In the genomic region with DNA sequence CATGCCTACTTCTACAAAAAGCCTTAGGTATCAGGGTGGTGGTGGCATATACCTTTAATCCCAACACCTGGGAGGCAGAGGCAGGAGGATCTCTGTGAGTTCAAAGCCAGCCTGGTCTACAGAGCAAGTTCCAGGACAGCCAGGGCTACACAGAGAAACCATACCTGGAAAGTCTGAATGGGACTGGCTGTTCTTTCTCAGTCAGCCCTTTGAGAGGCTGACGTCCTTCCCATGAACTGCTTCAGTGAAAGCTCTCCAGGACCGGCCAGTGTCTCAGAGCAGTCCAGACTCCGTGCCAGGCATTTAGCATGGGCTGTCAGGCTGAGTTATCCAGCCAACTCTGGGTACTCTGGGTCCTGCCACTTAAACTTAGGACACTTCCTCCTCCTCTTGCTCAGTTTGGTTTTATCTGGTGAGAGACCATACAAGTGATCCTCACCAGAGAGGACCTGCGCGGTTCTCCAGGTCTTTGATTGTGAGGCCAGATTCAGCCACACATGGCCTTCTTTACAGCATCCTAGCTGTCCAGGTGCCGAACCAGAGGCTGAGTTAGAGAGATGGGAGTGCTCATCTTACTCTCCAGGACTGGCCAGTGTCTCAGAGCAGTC, we compare ENCODE assay signal across 18 mouse cellular contexts. TPM values are rescaled to one million over a fixed set of nuclear protein-coding genes. Genes with fewer than 3 reads are reported as not detected.
DNase-seq lines count a peak whose midpoint lies in the region; ATAC-seq and TF ChIP-seq lines count a peak whose summit lies in the region.
"Had no signal": no experiment of that assay in that cellular context is flagged by ENCODE, and none has a peak within 500 bp of the region (broad histone marks: within the 10 kb centered on the region; RNA-seq: fewer than 3 reads in every experiment).

No protein-coding gene starts in this region.

- intact Hi-C loops in heart, postnatal 36 days (cut with DNase I) = no loop called here

- no peak overlapping the region for H3K4me3 ChIP-seq in heart, embryonic 13.5 days
- no peak overlapping the region for H3K4me3 ChIP-seq in lung, embryonic 15.5 days
- H3K4me3 ChIP-seq in bone marrow, adult 2 months (replicated peaks; ENCODE audit: control insufficient read depth, low read depth, low read length) = no peak overlapping the region
- no peak overlapping the region for H3K4me3 ChIP-seq in liver, embryonic 13.5 days (replicated peaks)
- H3K4me3 ChIP-seq: left cerebral cortex, adult 2 months; limb, embryonic 13.5 days had no signal

- 70% methylated on average over 6 of the region's 6 CpGs for WGBS in heart, embryonic 13.5 days
- WGBS in lung, embryonic 15.5 days = 68% methylated on average over 6 of the region's 6 CpGs
- 13% methylated on average over 6 of the region's 6 CpGs for WGBS in bone marrow, adult 2 months
- WGBS in liver, embryonic 13.5 days (ENCODE audit: insufficient replicate concordance) = 17% methylated on average over 6 of the region's 6 CpGs

- H3K9ac ChIP-seq in heart, embryonic 13.5 days = no peak overlapping the region; the same call in 1 of the 2 replicates
- H3K9ac ChIP-seq in lung, embryonic 15.5 days = no peak overlapping the region
- H3K9ac ChIP-seq in liver, embryonic 13.5 days = no peak overlapping the region
- H3K9ac ChIP-seq: limb, embryonic 13.5 days had no signal

- peak overlapping the region; percentile 84 for H3K27ac ChIP-seq in heart, embryonic 13.5 days (replicated peaks)
- peak overlapping the region; percentile 55 for H3K27ac ChIP-seq in lung, embryonic 15.5 days
- peak overlapping the region; percentile 50 for H3K27ac ChIP-seq in bone marrow, adult 2 months (ENCODE audit: control insufficient read depth, insufficient read depth, low read depth, low read length, poor library complexity)
- peak overlapping the region; percentile 32; the same call in 1 of the 2 replicates for H3K27ac ChIP-seq in liver, embryonic 13.5 days
- H3K27ac ChIP-seq: left cerebral cortex, adult 2 months; limb, embryonic 13.5 days had no signal

- H3K4me1 ChIP-seq in heart, embryonic 13.5 days = peaks cover 56% of the 10 kb centered on the region
- peaks cover 30% of the 10 kb centered on the region for H3K4me1 ChIP-seq in lung, embryonic 15.5 days
- peaks cover 5% of the 10 kb centered on the region for H3K4me1 ChIP-seq in bone marrow, adult 2 months (ENCODE audit: control insufficient read depth, insufficient read depth, low read length)
- peaks cover 38% of the 10 kb centered on the region for H3K4me1 ChIP-seq in liver, embryonic 13.5 days (replicated peaks)

- no peak for TF ChIP-seq POLR2A in bone marrow, adult 2 months (IDR thresholded peaks at IDR 0.05; ENCODE audit: borderline replicate concordance, control insufficient read depth, low read depth, low read length)

- no peak for TF ChIP-seq CTCF in bone marrow, adult 2 months (IDR thresholded peaks at IDR 0.05; ENCODE audit: control insufficient read depth, insufficient read depth, low read length)

- no peaks in the 10 kb centered on the region for H3K36me3 ChIP-seq in heart, embryonic 13.5 days
- H3K36me3 ChIP-seq in lung, embryonic 15.5 days = no peaks in the 10 kb centered on the region
- H3K36me3 ChIP-seq in liver, embryonic 13.5 days = no peaks in the 10 kb centered on the region
- H3K36me3 ChIP-seq: limb, embryonic 13.5 days had no signal

- no peak for DNase-seq in heart, postnatal 36 days
- DNase-seq in lung, postnatal 25 days (ENCODE audit: low spot score) = no peak
- DNase-seq in liver, embryonic 13.5 days = no peak
- no peak for DNase-seq in thymus, postnatal 4 days
- DNase-seq in layer of hippocampus, adult 18-20 months (ENCODE audit: low spot score in 2 of 2) = no peak
- DNase-seq: cerebellum, postnatal 14 days; gastrocnemius, postnatal 14 days; right cerebral cortex, postnatal 4 days had no signal

- ATAC-seq in heart, embryonic 13.5 days (ENCODE audit: extremely low read depth, insufficient number of reproducible peaks, low FRiP score, low TSS enrichment) = no peak
- no peak for ATAC-seq in lung, embryonic 15.5 days (ENCODE audit: borderline replicate concordance, extremely low read depth, low FRiP score, low TSS enrichment)
- 0 out of 2 replicates have a peak, but pooled peaks have one; percentile 5 for ATAC-seq in liver, embryonic 13.5 days (ENCODE audit: low read depth)
- ATAC-seq: CD4-positive, CD25-positive, alpha-beta regulatory T cell, adult 4 months; forebrain, embryonic 14.5 days; hindbrain, embryonic 16.5 days; Patski had no signal

- no peak overlapping the region for H3K4me2 ChIP-seq in heart, embryonic 13.5 days
- no peak overlapping the region for H3K4me2 ChIP-seq in lung, embryonic 15.5 days
- no peak overlapping the region for H3K4me2 ChIP-seq in liver, embryonic 13.5 days
- H3K4me2 ChIP-seq: limb, embryonic 13.5 days had no signal

- no peaks in the 10 kb centered on the region for H3K9me3 ChIP-seq in heart, embryonic 13.5 days
- H3K9me3 ChIP-seq in lung, embryonic 15.5 days = no peaks in the 10 kb centered on the region
- 0 out of 2 replicates have a peak, but pooled peaks cover 5% of the 10 kb centered on the region for H3K9me3 ChIP-seq in liver, embryonic 13.5 days (replicated peaks)
- H3K9me3 ChIP-seq: limb, embryonic 13.5 days had no signal

- H3K27me3 ChIP-seq in heart, embryonic 13.5 days (replicated peaks) = no peaks in the 10 kb centered on the region
- H3K27me3 ChIP-seq in lung, embryonic 15.5 days = no peaks in the 10 kb centered on the region
- no peaks in the 10 kb centered on the region; the same call in 1 of the 2 replicates for H3K27me3 ChIP-seq in liver, embryonic 13.5 days
- H3K27me3 ChIP-seq: limb, embryonic 13.5 days; Patski had no signal

RNA-seq across cellular contexts. Expression of gene 6030408B16Rik, which starts 27.1 kb away (rescaled TPM):
- 2.4 and 3.0 TPM in 2 replicates for polyA plus RNA-seq in heart, embryonic 13.5 days (2015; fragmentation: Nextera tagmentation; extraction: Ambion mirVana)
- total RNA-seq in heart, postnatal 36 days (2021) = 1 to 10 TPM in 1 of 2 experiments, under 1 TPM in 1; 0.94 to 1.4 TPM
- 48.1 and 50.0 TPM in 2 replicates for polyA plus RNA-seq in lung, embryonic 15.5 days (2015; fragmentation: Nextera tagmentation; extraction: Ambion mirVana)
- 0.50 and 1.4 TPM in 2 replicates for polyA plus RNA-seq in bone marrow, adult 2 months (2011; ENCODE audit: insufficient read depth, insufficient read length, low replicate concordance, missing spikeins)
- polyA plus RNA-seq in liver, embryonic 13.5 days (2015; fragmentation: Nextera tagmentation; extraction: Ambion mirVana) = 0.13 and 0.22 TPM in 2 replicates
- total RNA-seq in layer of hippocampus, adult 18-20 months (2021) = under 1 TPM; 0.27 to 0.66 TPM
- total RNA-seq: megakaryocyte-erythroid progenitor cell, adult 5-6 weeks had no signal
- polyA plus RNA-seq: CD4-positive, CD25-positive, alpha-beta regulatory T cell, adult 4 months; Patski had no signal

RNA-seq across cellular contexts. Expression of gene Atg101, which starts 36.0 kb away (rescaled TPM):
- 50.6 and 56.1 TPM in 2 replicates for polyA plus RNA-seq in heart, embryonic 13.5 days (2015; fragmentation: Nextera tagmentation; extraction: Ambion mirVana)
- 10 to 100 TPM; 23.7 to 23.9 TPM for total RNA-seq in heart, postnatal 36 days (2021)
- 74.5 and 76.8 TPM in 2 replicates for polyA plus RNA-seq in lung, embryonic 15.5 days (2015; fragmentation: Nextera tagmentation; extraction: Ambion mirVana)
- 27.4 and 42.0 TPM in 2 replicates for polyA plus RNA-seq in bone marrow, adult 2 months (2011; ENCODE audit: insufficient read depth, insufficient read length, low replicate concordance, missing spikeins)
- 29.6 and 31.7 TPM in 2 replicates for polyA plus RNA-seq in liver, embryonic 13.5 days (2015; fragmentation: Nextera tagmentation; extraction: Ambion mirVana)
- total RNA-seq in layer of hippocampus, adult 18-20 months (2021) = 10 to 100 TPM; 53.2 to 57.5 TPM

RNA-seq across cellular contexts. Expression of gene Krt80, which starts 49.8 kb away (rescaled TPM):
- polyA plus RNA-seq in heart, embryonic 13.5 days (2015; fragmentation: Nextera tagmentation; extraction: Ambion mirVana) = 7.8 and 7.9 TPM in 2 replicates
- 1 to 10 TPM; 2.0 to 2.1 TPM for total RNA-seq in heart, postnatal 36 days (2021)
- polyA plus RNA-seq in lung, embryonic 15.5 days (2015; fragmentation: Nextera tagmentation; extraction: Ambion mirVana) = 1.7 and 2.0 TPM in 2 replicates
- polyA plus RNA-seq in bone marrow, adult 2 months (2011; ENCODE audit: insufficient read depth, insufficient read length, low replicate concordance, missing spikeins) = 1.3 and 3.5 TPM in 2 replicates
- 0.10 TPM in 2 replicates for polyA plus RNA-seq in liver, embryonic 13.5 days (2015; fragmentation: Nextera tagmentation; extraction: Ambion mirVana)
- total RNA-seq in layer of hippocampus, adult 18-20 months (2021) = under 1 TPM; 0.25 to 0.40 TPM
- total RNA-seq: megakaryocyte-erythroid progenitor cell, adult 5-6 weeks had no signal
- polyA plus RNA-seq: forebrain, embryonic 14.5 days had no signal

Comparison
In these comparisons a context has a peak if more than half of its experiments do, and no peak if none do; other contexts are left out.
1. H3K27ac ChIP-seq: peak in every context shown above with its lines; median percentile 84 in heart, embryonic 13.5 days; 55 in lung, embryonic 15.5 days; 50 in bone marrow, adult 2 months; 32 in liver, embryonic 13.5 days.
2. RNA of gene 6030408B16Rik, which starts 27.1 kb away (polyA plus RNA-seq): 48.1 to 50.0 TPM in lung, embryonic 15.5 days; 2.4 to 3.0 TPM in heart, embryonic 13.5 days, 0.50 to 1.4 TPM in bone marrow, adult 2 months and 0.13 to 0.22 TPM in liver, embryonic 13.5 days; every median in the first group is over 10 times any median in the second.